Mouse (Mus musculus) gastrocnemius, adult 18-20 months (tissue): ENCODE data around the gene Asb8. TPM values are rescaled to one million over a fixed set of nuclear protein-coding genes. Genes with fewer than 3 reads are reported as not detected.

Experiments used
- DNase-seq: peaks from one replicate; pipeline ENCODE4 v3.0.0; 2021; ENCODE audit warnings: low spot score
- total RNA-seq, 2 experiments: library from RNA; stranded (reverse); gene quantifications; 2 replicates each; pipeline ENCODE4 v1.2.3; 2021

Gene Asb8
- total RNA-seq, 2 experiments from 2014 or later = 113 to 114 TPM

GRCm38 (mm10) chr15:98157253-98157652, 8.2 kb downstream of the Asb8 start:
- DNase-seq = no peak

DNA sequence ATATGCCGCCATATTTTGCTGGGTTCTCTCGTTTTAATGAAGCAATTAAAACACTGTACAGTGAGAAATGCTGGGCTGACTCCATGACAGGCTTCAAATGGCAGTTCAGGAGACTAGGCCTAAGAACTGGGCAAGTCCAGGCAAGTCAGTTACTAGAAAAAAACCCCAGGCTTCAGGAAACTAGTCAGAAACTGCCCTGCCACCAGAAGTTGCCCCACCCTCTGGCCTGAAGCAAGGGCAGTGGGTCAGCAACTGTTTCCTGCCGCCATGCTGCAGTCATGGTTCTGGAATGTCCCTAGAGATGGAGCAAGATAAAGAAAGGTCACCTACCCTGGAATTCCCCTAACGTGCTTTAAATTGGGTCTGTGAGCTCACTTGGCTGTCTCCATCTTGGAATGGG, 9.5 kb downstream of the Asb8 start:
- no peak for DNase-seq

GRCm38 (mm10) chr15:98155272-98155671, 10.2 kb downstream of the Asb8 start:
- no peak for DNase-seq

DNA sequence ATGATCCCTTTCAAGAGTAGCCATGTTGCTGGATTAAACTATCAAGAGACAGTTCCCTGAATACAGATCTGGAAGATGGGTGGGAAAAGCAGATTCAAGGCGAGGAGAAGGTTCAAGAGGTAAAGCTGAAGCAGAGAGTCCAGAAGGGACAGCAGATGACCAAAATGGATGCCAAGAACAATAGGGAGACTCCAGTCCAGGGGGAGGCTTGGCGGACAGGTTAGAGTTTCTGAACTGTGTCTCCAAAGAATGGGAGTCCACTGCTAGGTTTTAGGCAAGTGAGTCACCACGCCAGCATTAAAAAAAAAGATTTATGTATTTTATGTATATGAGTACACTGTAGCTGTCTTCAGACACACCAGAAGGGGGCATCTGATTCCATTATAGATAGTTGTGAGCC, 10.8 kb downstream of the Asb8 start:
- DNase-seq = no peak

DNA sequence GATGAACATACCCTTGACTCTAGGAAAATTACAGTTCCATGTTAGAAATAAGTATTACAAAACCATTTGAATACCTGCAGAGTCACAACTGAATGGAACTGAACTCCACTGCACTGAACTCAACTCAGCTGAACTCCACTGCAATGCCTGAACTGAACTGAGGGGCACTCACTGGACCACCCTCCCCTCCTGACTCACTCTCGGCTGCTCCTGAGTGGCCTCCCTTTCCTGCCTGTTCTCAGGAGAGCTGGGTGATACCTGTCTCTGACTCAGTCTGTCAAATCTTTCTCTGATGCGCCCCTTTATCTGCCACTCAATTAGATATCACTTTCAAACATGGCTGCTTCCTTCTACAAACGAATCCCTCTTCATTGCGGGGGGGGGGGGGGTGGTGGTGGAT, 11.3 kb downstream of the Asb8 start:
- no peak for DNase-seq

- DNase-seq = no peak
These were observed 11.8 kb downstream of the Asb8 start for GRCm38 (mm10) chr15:98153625-98154024.

GRCm38 (mm10) chr15:98152916-98153315, 12.5 kb downstream of the Asb8 start:
- DNase-seq = no peak

DNA sequence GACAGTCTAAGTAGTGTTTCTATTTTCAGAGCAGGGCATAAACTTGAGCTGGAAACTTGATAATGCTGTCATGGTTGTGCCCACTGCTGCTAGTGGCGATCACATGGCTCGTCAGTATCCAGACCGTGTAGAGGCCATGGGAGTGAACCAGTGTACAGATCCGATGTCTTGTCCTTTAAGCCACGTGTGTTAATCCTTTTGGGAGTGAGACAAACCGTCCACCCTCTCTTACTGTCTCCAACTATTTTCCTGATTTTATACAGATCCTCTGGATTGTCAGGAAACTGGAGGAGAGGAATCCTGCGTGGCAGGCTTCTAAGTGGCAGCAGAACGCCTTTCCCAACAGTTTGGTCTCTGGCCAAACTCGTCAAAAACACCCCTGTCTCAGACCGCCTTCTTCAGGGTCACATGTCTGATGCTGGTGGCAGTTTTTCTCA, 16.2 kb downstream of the Asb8 start:
- peak; percentile 79 for DNase-seq

DNA sequence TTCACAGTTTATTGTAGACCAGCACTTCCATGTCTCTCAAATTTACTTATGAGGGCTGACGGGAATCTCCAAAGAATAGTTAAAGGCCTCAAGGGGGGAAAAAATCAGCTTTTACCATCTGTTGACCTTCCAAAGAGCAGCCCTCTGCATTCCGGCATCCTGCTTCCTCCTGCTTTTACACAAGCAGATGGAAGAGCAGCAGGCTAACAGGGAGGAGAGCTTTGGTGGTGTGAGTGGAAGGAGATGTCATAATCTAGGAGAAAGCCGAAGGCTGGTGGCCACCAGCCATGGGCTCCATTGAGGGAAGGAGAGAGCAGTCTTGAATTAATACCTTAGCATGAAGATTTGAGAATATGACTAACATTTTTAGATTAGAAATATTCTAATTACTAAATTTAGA, 17.1 kb downstream of the Asb8 start:
- no peak for DNase-seq

- peak; percentile 92 for DNase-seq
These were observed 19.8 kb downstream of the Asb8 start for GRCm38 (mm10) chr15:98145559-98146181.

- no peak for DNase-seq
These were observed 20.4 kb downstream of the Asb8 start for GRCm38 (mm10) chr15:98144861-98145507.

DNA sequence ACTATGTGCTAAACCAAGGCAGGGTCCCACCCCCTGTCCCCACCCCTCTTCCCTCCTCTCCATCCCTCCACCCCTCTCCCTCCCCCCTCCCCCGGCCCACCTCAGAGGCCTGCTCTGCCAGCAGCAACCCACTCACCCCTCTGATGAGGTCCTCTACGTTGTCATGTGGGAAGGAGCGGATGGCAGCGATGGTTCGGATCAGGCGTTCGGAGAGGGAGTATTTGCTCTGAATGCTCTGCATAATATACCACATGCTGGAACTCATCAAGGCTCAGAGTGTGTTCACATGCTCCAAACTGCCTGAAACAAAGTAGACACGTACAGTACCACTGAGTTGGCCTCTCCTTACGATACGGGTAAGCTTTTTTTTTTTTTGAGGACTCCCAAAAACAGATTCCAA, 22.9 kb downstream of the Asb8 start:
- DNase-seq = no peak

DNA sequence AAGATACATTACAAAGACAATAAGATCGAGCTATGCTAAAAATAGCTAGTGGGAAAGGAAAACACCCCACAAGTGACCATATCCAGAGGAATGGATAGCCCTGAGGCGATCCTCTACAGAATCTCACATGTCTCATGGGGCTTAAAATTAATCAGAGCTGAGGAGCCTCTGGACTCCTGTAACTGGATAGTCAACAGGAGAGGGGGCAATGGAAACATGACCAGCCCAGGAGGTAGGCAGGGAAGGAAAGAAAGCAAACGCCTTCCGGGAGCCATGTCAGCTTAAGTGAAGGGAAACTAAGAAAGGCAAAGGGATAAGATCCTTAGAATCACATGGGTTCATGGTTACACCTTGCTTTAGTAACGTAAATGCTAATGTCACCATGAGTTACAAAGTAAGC, 24.6 kb downstream of the Asb8 start:
- peak; percentile 56 for DNase-seq

DNA sequence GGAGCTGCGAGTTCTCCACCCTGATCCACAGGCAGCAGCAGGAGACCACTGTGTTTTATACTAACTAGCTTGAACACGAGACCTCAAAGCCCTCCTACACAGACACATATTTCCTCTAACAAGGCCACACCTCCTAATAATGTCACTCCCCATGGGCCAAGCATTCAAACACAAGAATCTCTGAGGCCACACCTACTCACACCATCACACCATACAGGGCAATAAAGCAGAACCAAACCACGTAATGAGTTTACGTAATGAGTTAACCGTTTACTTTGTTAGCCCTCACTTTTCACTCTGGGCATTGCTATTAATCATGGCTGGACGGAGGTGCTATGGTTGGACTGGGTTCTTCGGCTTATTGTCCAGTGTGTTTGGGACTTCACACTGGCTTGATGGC, 25.7 kb downstream of the Asb8 start:
- DNase-seq = no peak

GRCm38 (mm10) chr15:98136871-98137270, 28.6 kb downstream of the Asb8 start:
- no peak for DNase-seq

- no peak for DNase-seq
These were observed 29.8 kb downstream of the Asb8 start for GRCm38 (mm10) chr15:98135671-98136070.

DNA sequence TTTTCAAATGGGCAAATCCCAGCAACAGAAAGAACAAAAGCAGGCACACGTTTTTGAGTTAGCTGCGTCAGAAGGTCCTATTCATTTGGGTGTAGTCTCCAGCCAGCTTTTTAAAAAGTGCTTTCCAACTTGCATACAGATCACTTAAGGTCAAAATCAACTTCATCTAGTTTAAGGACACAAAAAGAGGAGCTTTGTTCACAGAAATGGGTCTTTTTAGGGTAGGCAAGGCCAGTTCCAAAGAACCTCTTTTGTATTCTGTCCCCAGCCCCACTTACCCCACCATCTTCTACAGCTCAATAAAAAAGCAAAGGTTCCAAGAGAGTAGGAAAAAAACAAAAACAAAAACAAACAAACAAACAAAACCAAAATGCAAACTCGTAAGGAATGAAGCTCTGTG, 30.8 kb downstream of the Asb8 start:
- DNase-seq = no peak

- no peak for DNase-seq
These were observed 31.4 kb downstream of the Asb8 start for GRCm38 (mm10) chr15:98134034-98134433.

DNA sequence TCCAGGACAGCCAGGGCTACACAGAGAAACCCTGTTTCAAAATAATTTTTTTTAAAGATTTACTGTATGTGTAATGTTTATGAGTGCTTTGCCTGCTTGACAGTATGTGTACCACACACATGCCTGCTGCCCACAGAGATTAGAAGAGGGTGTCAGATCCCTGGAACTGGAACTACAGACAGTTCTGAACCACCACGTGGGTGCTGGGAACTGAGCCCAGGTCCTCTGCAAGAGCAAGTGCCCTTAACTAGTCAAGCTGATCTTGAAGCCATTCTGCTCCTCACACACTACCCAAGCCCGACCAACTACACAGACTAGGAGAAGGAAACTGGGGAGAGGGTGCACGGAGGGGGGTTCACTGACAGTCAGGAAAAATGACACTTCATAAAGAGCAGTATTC, 32.0 kb downstream of the Asb8 start:
- DNase-seq = no peak

GRCm38 (mm10) chr15:98131942-98132655, 33.3 kb downstream of the Asb8 start:
- no peak for DNase-seq

DNA sequence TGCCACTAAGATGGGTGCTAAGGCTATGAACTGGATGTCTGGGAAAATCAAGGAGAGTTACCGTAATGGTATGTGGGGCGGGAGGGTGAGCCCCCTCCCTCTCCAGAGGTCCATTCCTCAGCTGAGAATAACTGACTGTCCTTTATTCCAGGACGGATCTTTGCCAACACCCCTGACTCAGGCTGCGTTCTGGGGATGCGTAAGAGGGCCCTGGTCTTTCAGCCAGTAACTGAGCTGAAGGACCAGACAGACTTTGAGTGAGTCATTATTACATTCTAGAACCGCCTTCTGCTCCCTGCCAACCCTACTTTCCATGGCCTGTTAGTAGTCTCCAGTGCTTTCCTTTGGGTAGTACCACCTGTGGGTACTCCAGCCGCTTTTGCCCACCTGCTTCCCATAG, 34.0 kb downstream of the Asb8 start:
- DNase-seq = no peak

- DNase-seq = peak; percentile 83
These were observed 34.4 kb downstream of the Asb8 start for GRCm38 (mm10) chr15:98131001-98131400.

GRCm38 (mm10) chr15:98120831-98121230, 44.6 kb downstream of the Asb8 start:
- no peak for DNase-seq
